Mouse (Mus musculus) E14TG2a.4 (cell line): Measurements from ENCODE around the gene Havcr1.

Experiments used
- CTCF ChIP-seq: conservative IDR thresholded peaks from 2 replicates; pipeline ENCODE4 v1.5.1; 2014; ENCODE audit warnings: low read length
- NANOG ChIP-seq: IDR thresholded peaks from 2 replicates; pipeline ENCODE4 v1.6.1; 2014; ENCODE audit warnings: borderline replicate concordance, low read length, mixed read lengths

DNA sequence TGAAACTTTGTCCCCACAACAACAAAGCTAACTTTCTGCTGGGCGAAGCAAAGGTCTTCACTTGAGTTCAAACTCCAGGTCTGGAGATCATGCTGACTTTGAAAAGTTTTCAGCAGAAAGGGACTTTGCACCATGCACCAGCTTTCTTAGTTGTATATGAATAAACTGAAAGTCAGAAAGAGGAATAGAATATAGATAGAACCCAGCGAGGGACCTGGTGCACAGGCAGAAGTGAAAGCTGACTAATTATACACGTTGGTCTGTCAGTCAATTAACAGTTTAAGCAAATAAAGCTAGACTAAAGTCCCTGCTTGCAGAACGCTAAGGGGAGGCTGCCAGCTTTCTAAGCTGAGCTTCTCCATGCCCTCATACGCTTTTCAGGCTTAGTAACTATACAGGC lies 36.0 kb upstream of the Havcr1 start:
- TF ChIP-seq CTCF (no peak), NANOG (no peak)
